Mouse (Mus musculus): ENCODE data around the gene Gp6.
"Not testable (repeated sequence)": the region's sequence is repeated elsewhere in the genome, so short reads cannot be mapped to it uniquely, and the experiment has no call there.

The Gp6 gene

GRCm38 (mm10) chr7:4397730-4398129 lies at the start of gene Gp6:
Gp6 (minus strand) TSS chr7:4397744.
- DNase-seq (ENCODE audit: low spot score): no peak

GRCm38 (mm10) chr7:4447138-4447537 lies 49.6 kb upstream of the Gp6 start:
- DNase-seq (ENCODE audit: low spot score): no peak

- peak; percentile 97 for DNase-seq (ENCODE audit: low spot score)
Measured at GRCm38 (mm10) chr7:4445216-4445791, 47.8 kb upstream of the Gp6 start, which contains the start of gene Rdh13. Rdh13 (minus strand) TSS chr7:4445649.

GRCm38 (mm10) chr7:4440549-4440948 lies 43.0 kb upstream of the Gp6 start:
- no peak for DNase-seq (ENCODE audit: low spot score)

GRCm38 (mm10) chr7:4437721-4438120 lies 40.2 kb upstream of the Gp6 start:
- no peak for DNase-seq (ENCODE audit: low spot score)

- no peak for DNase-seq (ENCODE audit: low spot score)
Measured at GRCm38 (mm10) chr7:4432026-4432425, 34.5 kb upstream of the Gp6 start.

- DNase-seq (ENCODE audit: low spot score): peak; percentile 80
Measured at GRCm38 (mm10) chr7:4431548-4431947, 34.0 kb upstream of the Gp6 start.

- no peak for DNase-seq (ENCODE audit: low spot score)
Measured at GRCm38 (mm10) chr7:4430246-4430844, 32.8 kb upstream of the Gp6 start.

GRCm38 (mm10) chr7:4427161-4427912 lies 29.8 kb upstream of the Gp6 start:
- peak; percentile 97 for DNase-seq (ENCODE audit: low spot score)

- no peak for DNase-seq (ENCODE audit: low spot score)
Measured at GRCm38 (mm10) chr7:4420230-4420629, 22.7 kb upstream of the Gp6 start.

GRCm38 (mm10) chr7:4419681-4420080 lies 22.1 kb upstream of the Gp6 start:
- no peak for DNase-seq (ENCODE audit: low spot score)

GRCm38 (mm10) chr7:4412406-4412805 lies 14.9 kb upstream of the Gp6 start:
- not testable (repeated sequence) for DNase-seq (ENCODE audit: low spot score)

- no peak for DNase-seq (ENCODE audit: low spot score)
Measured at GRCm38 (mm10) chr7:4373521-4373920, 24.0 kb downstream of the Gp6 start.

- DNase-seq (ENCODE audit: low spot score): no peak
Measured at GRCm38 (mm10) chr7:4337509-4337908, 60.0 kb downstream of the Gp6 start, which contains the start of gene Ncr1. Ncr1 (plus strand) TSS chr7:4337724.

- DNase-seq (ENCODE audit: low spot score): no peak
Measured at GRCm38 (mm10) chr7:4323301-4323700, 74.2 kb downstream of the Gp6 start.
